Mouse (Mus musculus): ENCODE data around the gene Fam19a3.

- TF ChIP-seq CTCF (IDR thresholded peaks at IDR 0.05; ENCODE audit: borderline replicate concordance, control insufficient read depth, extremely low read depth, insufficient read depth, low read length, poor library complexity) (no peak), POLR2A (IDR thresholded peaks at IDR 0.05; ENCODE audit: control insufficient read depth, extremely low read depth, insufficient read depth, low read length, poor library complexity) (no peak; the same call in 1 of the 2 replicates)
These were observed at the start of gene Fam19a3 for GRCm38 (mm10) chr3:104781471-104781903.

Data from thymus, adult 2 months (tissue).